Mouse (Mus musculus) heart, adult 11 months (tissue): ENCODE results near the gene Fndc3a.

ENCODE experiments used
- DNase-seq: peaks from one replicate; pipeline ENCODE4 v3.0.0; 2022

Fndc3a gene

DNA sequence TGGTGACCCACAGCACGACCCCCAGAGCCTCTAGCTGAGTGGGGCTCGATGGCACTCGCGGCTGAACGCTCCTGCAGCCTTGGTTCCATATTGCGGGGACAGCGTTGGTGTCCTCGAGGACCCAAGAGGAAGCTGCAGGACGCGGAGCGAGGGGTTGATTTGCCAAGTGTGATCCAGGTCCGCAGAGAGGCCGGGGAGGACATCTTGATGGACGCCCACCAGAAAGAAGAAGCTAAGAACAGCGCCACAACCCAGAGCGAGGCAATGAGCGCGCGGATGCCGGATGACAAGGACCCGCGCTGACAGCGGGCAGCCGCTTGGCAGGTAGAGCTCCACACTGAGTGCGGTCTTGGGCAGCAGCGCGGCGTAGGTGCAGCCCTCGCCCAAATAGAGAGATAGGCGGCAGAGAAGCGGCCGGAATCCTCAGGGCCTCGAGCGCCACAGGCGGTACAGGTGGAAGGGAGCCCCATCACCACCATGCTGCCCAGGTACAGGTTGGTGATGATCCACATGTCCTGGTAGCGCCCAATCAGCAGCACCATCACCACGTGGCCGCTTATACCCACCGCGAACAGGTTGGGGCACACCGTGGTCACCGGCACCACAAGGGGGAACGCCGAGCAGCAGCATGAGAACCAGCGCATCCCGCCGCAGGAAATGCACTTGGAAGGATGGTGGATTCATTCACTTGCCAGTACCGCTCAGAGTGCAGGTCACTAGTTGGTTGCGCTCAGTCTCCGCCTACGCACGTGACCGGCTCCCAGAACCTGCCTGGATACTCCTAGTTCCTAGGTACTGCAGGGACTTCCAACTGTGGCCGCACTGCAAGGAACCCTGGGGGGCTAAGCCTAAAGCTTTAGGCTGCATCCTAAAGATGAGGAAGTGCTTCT is 177.5 kb downstream of the Fndc3a start:
- DNase-seq = no peak

DNA sequence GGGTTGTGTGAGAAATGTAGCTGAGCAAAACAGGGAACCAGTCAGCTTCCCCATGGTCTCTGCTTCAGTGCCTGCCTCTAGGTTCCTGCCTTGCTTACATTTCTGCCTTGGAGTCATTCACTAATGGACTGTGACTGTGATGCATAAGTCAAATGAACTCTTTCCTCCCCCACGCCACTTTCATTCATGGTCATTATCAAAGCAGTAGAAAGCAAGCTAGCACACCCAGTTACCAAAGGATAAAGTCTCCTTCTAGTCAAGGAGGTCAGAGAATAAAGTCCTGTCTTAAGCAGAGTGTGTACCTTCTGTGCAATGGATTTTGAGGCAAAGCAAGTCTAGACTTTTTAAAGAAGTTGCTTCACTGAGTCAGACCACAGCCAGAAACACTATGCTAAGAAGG is 182.7 kb downstream of the Fndc3a start:
- DNase-seq = no peak

DNA sequence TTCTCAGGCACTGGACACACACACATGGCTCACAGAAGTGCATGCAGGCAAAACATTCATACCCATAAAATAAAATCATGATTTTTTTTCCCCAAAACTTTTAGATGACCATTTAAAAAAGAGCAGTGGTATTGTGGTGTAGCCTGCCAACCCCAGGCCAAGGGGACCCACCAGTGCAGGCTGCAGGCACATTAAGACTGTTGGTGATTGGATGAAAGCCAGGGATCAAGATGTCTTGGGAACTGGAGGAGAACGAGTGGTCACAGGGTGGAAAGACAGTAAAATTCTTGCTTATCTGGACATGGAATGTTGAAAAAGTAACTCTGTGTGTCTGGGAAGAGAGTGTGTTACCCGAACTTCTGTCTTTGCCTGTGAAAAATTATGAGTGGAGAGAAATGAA is 190.2 kb downstream of the Fndc3a start:
- peak; percentile 86 for DNase-seq

DNA sequence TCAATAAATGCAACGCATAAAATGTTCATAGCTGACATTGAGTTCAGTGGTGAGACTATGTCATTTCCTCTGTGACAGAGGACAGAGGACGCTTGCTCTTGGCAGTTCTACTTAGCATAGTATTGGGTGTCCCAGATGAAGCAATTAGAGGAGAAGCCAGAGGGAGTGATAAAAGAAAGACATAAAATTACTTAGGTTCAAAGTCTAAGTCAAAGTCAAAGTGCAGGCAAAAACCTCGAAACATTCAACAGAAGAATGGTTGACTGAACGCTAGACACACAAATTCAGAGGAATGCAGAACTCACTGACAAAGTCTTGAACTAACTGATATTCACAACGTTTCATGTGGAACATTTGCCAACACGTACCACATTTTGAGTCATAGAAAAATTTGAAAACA is 191.0 kb downstream of the Fndc3a start:
- DNase-seq = no peak

DNA sequence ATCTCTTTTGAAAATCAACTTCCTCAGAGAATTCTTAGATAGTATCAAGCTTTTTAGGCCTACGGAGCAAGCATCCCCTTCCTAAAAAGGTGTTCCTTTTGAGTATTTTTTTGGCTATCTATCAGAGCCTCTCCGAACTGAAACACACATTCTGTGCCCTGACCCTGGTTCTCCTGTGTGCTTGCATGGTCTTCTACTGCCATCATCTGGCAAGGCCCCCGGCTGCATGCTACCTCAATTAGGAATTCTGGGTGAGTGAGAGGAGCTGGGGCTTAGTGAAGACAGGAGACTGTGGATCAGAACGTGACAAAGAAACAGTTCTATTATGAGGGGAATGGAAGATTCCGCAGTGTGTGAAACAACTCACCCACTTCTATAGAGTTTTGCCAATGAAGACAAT is 193.4 kb downstream of the Fndc3a start:
- DNase-seq = no peak

DNA sequence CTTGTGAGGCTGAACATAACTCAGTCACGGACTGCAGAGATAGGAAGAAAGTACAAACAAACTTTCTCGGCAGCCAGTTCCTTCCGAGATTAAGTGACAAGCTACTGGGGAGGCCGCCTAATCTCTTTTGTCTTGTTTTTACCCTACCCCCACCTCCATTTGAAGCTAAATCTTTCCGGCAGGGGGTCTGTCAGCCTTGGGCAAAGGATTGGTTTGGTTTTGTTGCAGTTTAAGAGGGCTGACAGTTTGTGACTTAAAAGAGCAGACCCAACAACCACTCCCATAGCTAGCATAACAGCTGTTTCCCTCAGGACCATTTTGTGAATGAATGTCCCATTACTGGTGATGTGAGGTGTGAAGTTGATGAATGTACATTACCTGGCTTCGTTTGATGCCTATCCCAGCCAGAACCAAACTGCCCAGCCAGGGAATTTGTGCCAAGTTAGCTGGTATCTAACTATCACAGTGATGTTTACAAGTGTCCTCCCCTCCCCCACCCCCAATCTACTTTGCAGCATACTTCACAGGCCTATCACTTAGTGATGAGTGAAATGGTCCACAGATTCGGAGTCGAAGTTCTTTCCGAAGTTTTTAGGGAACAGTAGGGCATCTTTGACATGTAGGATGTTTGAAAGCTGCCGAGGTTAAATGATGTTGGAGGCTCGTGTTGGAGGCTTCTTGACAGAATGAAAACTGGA is 202.9 kb downstream of the Fndc3a start:
- no peak for DNase-seq

DNA sequence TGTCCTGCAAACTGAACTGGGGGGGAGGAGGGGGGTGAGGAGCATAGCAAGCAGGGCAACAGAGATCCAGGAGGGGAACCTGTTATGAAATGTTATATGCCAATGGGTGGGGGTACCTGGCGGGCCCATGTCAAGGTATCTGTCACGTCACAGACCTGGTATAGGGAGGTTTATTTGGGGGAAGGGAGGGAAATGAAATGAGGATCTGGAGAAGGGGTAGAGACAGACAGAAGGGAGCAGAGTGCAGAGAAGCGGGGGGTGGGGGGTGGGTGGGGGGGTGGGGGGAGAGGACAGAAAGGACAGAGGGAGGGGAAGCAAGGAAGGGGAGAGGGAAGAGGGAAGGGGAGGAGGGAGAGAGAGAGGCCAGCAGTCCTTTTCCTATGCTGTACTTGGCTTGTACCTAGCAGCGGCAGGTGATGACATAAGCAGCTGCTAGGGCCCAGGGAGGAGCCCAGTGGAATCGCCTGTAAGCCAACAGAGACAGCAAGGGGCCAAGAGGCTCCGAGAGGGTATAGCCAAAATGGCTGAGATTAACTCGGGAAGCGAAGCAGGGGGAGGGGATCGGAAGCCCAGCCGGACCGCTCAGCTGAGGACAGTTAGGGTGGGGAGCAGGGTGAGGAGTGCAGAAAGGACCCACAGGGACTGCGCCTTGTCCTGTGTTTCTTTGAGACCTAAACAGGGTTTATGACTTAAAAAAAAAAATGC is 203.6 kb downstream of the Fndc3a start:
- no peak for DNase-seq

- DNase-seq = no peak
These were observed 204.8 kb downstream of the Fndc3a start for GRCm38 (mm10) chr14:72504985-72505384.

GRCm38 (mm10) chr14:72503241-72503640 is 206.6 kb downstream of the Fndc3a start:
- DNase-seq = peak; percentile 34

DNA sequence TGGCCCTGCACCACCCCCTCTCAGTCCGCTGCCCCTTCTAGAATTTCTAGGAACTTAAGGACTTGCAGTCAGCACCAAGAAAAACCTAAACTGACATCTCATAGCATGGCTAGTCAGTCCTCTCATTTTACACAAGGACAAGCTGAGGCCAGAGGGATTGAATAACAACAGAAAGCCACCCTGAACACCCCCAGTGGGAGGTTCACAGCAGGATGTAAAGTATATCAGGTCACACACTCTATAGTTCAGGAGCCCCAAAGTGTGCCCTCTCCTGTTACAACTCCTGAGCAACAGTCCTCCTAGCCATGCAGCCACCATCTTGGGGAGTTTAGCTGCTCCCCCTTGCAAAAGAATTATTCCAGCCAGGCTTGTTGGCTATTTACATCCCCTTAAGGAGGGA is 216.0 kb downstream of the Fndc3a start:
- DNase-seq = no peak

GRCm38 (mm10) chr14:72491738-72492137 is 218.1 kb downstream of the Fndc3a start, which contains the start of gene Gm9195:
TSS of gene Gm9195 (minus strand) at chr14:72491838.
- DNase-seq = no peak

DNA sequence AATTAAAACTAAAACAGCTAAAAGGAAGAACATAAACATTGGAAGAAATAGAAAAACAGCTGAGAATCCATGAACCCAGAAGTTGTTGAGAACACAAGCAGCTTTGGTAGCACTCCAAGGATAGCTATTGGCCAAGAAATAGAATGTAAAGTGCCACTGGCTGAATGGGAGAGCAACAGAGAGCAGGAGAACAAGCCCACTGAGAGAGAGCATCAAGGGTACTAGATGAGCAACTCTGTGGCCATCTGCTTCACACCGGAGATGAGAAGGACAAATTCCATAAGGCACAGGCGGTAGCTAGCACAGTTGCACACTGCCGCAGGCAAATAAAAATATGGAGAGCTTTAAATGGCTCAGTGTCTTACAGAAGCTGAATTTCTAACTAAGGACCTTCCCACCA is 219.4 kb downstream of the Fndc3a start:
- no peak for DNase-seq
